Mouse (Mus musculus) gastrocnemius, postnatal 4 days (tissue): ENCODE measurements at regions not wholly inside any gene's neighbourhood (a gene's known extent, or its start where the extent isn't known, plus 50 kb on each side); places are given as distances from the start of the nearest gene placed in this dataset.
"Not testable (repeated sequence)": the region's sequence is repeated elsewhere in the genome, so short reads cannot be mapped to it uniquely, and the experiment has no call there.

Source experiments
- DNase-seq, 2 experiments: peaks; one replicate each; pipeline ENCODE4 v3.0.0; 2021 to 2022; ENCODE audit warnings: low spot score in 2 of 2, mixed read lengths in 2 of 2

DNA sequence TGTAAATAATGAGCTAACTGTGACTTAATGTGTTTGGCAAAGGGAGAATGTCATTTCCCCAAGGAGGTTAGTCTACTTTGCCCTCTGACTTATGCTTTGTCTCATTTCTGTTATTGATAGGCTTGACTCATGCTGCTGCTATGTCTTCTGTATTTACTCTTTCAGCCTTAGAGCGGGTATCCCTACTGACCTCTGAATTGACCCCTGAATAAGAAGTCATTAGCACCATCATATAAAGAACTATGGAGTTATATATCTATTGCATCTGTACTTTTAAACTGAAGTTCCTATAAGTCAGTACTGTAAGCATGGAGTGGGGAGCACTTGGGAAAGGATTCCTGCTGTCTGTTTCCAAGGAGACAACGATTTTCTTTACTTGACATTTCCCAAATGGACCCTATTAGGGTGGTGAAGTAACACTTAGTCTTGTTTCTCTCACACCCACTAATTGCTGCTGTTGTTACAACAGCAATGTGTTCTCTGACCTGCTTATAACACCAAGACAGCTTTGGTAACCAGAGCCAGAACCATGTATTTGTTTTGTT is 75.3 kb upstream of the Cwc22 start:
- DNase-seq, result no peak

DNA sequence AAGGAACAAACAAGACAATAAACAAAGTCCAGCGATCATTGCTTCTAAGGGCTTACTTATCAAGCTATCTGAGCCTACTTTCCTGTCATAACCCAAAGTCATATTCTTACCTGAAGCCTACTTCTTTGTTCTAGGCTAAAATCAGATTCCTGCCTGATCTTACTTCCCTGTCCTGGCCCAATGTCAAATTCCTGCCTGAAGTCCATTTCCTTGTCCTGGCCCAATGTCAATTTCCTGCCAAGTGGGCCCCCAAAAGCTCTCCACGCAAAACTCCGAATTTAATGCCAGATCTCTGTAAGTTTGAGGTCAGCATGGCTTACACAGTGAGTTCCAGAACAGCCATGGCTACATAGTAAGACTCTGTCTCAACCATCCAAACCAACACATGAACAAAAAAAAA is 74.3 kb upstream of the Cwc22 start:
- no peak for DNase-seq

DNA sequence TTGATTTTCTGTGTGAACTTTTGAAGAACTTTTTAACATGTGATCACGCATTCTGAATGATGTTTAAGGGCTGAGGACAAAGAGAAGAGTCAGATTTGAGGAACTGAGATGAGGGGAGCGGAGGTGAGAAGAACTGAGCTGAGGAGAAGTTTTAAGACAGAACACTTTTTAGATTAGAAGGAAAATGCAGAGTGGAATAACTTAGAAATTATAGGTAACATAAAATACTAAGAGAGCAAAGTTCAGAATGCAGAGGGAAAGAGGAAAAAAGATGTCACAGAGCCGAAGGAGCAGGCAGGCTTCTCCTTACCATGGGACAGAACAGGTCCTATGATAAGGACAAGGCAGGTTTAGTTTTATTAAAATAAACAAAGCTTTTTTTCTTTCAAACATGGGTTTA is 73.7 kb upstream of the Cwc22 start:
- DNase-seq, result no peak

DNA sequence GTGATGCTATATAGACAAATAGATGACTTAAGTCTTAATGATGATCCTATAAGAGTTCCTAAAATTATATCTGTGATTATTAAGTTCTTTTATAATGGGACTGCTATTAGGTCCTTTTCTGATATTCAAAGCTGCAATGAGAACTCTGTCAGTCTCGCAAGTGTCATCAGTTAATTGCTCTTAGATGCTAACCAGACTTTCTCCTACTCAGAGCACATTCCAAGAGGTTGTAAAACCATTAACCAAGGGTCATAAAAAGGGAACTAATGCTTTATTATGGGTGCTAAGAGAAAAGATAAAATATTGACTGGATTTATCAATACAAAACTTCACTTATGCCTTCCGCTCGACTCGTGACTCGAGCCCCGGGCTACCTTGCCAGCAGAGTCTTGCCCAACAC is 66.3 kb upstream of the Cwc22 start:
- not testable (repeated sequence) for DNase-seq

DNA sequence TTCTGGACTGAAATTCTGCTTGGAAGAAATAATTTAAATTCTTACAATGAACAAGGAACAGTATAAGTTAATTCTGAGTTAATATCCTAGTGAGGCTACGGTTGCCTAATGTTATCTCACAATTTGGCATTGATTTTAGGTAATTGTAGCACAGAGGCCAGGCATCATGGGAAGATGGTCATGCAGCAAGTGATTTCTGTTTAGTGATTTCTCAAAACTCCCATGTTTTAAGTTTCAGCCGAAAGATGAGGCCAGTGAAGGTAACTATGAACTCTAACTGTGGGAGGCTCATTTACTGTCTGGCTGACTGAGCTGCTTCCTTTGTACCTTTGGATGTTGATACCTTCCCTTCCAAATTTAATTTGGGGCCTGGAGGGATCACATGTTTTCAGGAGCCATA is 65.6 kb upstream of the Cwc22 start:
- DNase-seq, result no peak

DNA sequence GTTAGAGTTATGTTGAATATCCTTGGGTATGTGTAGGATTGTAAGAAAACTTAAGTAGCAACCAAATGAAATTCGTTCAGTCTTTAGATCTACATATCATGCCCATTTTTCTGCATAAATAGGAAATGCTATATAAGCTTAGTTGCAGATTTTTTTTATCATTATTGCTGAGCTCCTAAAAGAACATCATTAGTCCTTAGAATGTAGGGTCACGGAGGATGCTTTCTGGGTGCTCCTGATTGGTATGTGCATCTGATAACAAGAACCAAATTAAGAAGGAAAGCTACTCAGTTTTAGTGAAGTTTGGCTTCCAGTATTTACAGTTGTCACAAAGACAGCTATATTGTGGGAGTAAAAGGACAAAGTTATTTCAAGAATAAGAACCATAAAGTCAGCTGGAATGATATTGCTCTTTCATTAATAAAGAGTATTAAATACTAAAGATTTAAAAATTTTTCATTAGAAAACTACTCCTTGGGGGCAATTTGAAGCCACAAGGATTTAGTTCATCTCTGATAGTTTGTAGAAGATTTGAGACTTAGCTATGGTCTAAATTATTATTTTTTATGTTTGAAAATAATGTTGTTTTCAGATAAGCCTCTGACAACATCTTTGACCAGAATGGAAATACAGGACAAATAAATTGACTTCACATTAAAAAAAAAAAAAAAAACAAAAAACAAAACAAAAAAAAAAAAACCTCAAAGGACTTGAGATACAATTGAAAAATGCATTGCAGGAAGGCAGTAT is 65.1 kb upstream of the Cwc22 start:
- no peak for DNase-seq

DNA sequence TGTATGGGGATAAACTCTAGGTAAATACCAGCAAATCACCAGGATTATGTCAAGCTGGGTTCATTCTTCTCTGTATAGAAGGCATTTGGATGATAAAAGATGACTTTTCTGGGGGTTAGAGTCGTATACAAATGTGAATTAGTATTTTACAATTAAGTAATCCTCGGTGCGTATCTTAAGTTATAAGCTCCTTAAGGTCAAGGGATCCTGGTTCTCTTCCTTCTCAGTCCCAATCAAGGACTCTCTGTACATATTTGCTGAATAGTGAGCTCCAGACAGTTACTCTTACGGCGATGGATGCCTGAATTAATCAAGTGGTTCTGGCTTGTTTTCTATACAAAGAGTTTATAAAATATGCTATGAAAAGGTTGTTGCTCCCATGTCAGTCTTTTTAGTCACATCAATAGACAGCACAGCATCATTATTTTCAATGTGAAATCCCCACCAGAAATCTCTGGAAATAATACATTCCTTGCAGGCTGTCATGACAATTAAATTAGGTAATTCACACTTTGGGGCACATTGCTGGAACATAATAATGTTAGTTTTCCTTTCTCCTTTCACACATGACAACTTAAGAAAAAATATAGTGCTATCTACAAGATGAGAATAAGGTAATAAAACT is 64.0 kb upstream of the Cwc22 start:
- DNase-seq, result no peak

DNA sequence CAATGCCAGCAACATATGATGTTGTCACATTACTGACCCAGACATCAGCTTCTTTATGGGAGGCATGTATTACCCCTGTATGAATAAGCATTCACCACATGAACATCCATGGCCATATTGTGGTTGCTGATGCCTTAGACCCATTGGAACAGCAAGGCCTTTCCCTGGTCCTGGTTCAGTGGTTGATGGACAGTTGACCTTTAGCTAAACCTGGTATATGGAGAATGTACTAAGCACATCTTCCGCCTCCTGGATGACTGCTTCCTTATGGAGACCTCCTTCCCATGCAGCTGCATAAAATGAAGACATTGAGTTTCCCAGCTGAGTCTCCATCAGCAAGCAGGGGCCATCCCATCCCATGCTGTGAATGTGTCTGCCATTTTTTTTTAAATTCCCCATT is 61.9 kb upstream of the Cwc22 start:
- no peak for DNase-seq

DNA sequence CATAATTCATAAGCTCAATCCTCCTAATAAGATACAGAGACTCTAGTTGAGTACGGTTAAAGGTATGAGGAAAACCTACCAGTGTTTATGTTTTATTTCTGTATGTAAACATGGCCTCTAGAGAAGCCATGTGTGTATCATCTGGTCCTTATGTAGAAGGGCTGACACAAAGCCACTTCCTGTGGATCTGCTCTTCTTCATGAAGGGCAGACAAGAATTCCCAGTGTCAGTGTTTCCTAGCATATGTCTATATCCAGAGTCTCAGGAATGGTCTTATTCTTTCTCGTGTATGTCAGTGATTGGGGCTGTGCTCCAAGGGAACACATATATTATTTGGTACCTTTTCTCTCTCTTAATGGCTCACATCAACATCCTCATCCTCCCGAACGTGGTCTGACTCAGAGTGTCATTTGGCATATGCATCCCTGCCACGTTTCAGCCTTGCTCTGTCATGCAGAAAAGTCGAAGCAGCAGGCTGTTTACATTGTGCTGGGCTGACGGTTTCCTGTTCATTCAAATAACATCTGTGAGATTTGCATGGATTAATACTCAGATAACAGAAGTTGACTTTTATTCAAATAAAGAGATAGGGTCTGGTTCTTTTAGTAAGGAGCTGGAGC is 59.3 kb upstream of the Cwc22 start:
- no peak for DNase-seq

DNA sequence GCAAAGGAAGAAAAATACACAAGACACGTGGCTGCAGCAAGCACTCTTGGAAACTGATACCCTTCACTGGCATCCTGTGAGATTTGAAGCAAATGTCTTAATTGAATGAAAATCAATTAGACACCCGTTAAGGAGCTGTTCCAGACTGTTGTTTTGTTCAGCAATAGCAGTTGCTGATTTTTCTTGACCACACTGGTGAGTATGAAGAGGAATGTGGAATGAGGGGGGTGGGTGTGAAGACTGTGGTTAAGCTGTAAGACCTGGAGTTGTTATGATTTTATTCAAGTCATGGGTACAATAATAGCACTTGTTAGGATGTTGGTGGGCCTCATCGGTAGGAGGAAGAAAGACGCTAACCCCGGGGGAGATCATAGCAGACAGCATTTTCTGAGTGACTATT is 58.3 kb upstream of the Cwc22 start:
- no peak for DNase-seq
